Mouse (Mus musculus) brain, embryonic 14.5 days (tissue): Measurements from ENCODE around the gene Gm20695.

ENCODE experiments used
- CTCF ChIP-seq: fragments of 200-500 bp; IDR thresholded peaks from 2 replicates; pipeline ENCODE4 v1.5.1; 2012; ENCODE audit warnings: inconsistent platforms, mild to moderate bottlenecking, moderate library complexity, borderline replicate concordance; ENCODE audit not compliant: insufficient read depth, insufficient read length; ENCODE audit errors: extremely low read depth
- POLR2A ChIP-seq: fragments of 200-500 bp; IDR thresholded peaks from 2 replicates; pipeline ENCODE4 v1.6.1; 2012; ENCODE audit warnings: mild to moderate bottlenecking, inconsistent platforms, borderline replicate concordance; ENCODE audit not compliant: poor library complexity, insufficient read depth, insufficient read length, severe bottlenecking; ENCODE audit errors: extremely low read depth

- TF ChIP-seq POLR2A (no peak), CTCF (no peak)
Observed at GRCm38 (mm10) chr16:3848416-3848815, 36.0 kb upstream of the Gm20695 start.
